Mouse (Mus musculus) adrenal gland, postnatal 10 days (tissue): ENCODE results near the gene Kctd4. TPM values are rescaled to one million over a fixed set of nuclear protein-coding genes. Genes with fewer than 3 reads are reported as not detected.

Experiments
- DNase-seq: peaks from one replicate; pipeline ENCODE4 v3.0.0; 2021; ENCODE audit warnings: mixed read lengths
- total RNA-seq, 2 experiments: library from RNA; stranded (reverse); gene quantifications; 2 replicates each; pipeline ENCODE4 v1.2.3; 2021

Gene Kctd4
- total RNA-seq, 2 experiments from 2014 or later = not detected

DNA sequence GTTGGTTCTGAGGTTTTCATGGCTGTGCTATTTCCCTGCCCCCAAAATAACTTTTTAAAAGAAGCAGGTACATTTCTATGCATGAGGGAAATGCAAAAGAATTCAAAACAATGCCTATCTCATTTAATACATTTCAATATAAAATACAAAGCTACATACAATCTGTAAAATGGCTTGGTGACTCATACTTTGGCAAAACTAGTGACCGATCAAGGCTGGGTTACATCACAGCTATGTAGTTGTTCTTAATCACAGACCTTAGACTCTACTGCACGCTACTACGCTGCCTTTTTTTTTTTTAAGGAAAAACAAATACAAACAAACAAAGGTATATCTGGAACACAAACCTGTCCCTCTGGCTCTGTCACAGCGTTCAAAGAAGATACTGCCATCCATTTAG is 37.6 kb downstream of the Kctd4 start:
- DNase-seq = no peak

DNA sequence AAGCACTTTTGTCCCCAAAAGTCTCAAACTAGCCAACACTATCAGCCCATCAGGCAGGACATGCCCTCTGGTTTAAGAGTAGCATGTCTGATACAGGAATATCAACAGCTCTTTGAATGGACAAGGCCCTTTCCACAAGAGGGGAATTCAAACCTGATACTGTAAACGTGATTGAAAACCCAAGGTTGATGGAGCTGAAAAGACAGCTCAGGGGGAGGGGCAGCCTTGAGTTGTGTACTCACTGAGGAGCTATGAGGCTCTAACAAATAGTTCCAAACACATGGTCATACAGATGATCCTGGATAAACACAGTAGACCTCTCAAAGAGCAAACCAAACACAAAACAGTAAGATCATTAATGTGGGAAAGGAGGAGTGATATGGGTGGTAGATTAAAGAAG is 43.3 kb downstream of the Kctd4 start:
- DNase-seq = peak; percentile 19

DNA sequence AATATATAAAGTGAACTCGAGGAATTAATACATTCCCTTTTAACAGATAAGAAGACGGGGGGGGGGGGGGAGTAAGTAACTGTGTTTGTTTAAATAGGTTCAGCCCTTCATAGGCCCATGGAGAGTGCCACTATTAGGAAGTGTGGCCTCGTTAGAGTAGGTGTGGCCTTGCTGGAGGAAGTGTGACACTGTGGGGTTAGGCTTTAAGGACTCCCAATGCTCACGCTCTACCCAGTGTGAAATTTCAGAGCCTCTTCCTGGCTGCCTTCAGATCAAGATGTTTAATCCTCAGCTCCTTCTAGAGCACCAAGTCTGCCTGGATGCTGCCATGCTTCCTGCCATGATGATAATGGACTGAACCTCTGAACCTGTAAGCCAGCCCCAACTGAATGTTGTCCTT is 47.0 kb downstream of the Kctd4 start:
- no peak for DNase-seq

DNA sequence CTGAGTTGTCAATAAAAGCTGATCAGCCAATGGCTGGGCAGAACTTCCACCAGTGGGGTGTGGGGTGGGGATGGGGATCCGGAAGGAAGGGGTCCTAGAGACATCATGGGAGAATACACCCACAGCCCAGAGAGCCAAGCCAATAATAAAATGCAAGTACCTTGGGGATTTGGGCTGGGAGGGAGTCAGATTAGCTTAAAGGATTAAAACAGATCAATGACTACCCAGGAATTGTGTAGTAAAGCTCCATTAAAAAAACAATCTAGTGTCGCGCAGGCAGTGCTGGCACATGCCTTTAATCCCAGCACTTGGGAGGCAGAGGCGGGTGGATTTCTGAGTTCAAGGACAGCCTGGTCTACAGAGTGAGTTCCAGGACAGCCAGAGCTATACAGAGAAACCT is 50.2 kb downstream of the Kctd4 start:
- no peak for DNase-seq

DNA sequence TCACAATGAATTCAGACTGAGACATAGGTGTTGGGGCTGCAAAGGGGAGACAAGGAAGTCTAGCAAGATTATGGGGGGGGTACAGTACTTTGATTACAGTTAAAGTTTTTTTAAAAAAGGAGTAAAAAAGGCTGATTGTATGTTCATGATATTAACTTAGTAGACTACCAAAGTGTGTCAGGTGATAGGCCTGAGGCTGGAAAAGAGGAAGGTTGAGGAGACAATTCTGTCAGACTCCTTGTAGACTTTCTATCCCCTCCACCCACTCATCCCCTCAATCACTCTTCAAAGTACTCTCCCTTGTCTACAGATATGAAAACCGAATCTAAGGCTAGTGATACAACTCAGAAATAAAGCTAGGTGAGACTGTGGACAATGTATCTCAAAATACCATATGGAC is 53.4 kb downstream of the Kctd4 start:
- no peak for DNase-seq

DNA sequence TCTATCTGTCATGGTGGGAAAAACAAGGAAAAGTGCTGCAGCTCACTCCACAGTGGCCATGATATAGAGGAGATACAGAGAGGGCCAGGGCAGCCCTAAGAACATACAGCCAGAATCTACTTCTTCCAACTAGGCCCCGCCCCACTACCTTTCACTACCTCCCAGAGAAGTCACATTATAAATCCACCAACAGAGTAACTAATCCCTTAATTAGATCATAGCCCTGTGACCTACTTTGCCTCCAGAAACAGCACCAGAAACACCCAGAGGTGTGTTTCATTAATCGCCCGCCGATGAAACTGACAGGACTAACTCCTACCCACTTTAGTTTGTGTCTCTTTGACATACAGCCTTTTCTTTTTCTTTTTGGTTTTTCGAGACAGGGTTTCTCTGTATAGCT is 54.4 kb downstream of the Kctd4 start:
- no peak for DNase-seq

DNA sequence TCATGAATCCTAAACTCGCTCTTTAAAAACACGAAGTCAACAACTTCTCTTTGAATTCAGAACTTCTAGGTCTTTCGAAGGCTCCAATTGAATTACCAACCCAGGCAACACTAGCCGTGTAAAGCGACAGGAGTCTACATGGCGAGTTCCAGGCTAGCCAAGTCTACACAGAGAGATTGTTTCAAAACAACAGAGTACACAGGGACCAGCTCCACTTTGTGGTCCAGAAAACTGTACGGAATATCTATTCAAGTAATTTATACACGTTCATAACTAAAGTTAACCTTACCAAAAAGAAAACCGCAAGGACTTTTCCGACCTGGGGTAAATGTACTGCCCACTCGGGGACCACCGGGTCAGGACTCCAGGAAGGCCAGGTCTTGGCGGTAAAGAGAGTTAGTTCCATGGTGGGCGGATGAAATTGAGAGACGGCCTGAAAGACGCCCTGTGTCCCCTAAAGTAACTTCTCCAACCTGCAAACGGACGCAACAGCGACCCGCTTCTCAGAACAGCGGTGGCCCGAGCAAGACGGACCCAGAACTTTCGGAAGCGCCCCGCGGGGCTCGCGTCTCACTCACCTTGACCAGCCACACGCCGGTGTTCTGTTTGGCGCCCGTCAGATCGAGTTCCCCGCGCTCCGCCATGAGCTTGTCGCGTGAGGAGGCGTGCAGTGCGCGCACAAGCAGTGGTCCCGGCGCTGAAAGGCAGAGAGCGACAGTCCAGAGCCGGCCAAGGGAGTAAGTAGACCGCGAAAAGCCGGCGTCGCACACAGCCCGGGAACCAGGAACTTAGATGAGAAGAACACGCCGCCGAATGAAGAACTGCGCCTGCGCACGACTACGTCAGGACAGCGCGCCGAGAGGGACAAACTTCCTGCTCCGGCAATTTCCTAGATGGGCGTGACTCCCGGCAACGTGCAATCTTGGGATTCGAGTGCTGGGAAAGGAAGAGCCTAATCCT is 55.6 kb downstream of the Kctd4 start, which contains the start of gene Gtf2f2:
Gene Gtf2f2, minus strand, starts transcription at position 764 of the 960 bp plus-strand sequence.
- peak; percentile 97 for DNase-seq

DNA sequence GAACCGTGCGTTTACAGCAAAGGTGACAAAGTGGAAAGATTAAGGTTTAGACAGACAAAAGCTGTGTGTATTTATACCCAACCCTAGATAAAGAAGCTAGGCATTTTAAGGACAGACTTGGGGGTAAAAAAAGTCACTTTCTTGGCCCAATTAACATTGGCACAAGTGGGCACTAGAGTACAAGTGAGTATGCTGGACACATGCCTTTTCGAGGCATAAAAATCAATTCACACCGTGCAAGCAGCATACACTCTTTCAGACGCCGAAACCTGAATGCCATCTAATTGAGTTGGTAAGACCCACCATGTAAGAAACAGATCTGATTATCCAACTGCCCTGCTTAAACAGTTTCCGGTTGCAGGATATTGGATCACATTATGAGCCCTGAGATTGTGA is 56.3 kb downstream of the Kctd4 start:
- no peak for DNase-seq

DNA sequence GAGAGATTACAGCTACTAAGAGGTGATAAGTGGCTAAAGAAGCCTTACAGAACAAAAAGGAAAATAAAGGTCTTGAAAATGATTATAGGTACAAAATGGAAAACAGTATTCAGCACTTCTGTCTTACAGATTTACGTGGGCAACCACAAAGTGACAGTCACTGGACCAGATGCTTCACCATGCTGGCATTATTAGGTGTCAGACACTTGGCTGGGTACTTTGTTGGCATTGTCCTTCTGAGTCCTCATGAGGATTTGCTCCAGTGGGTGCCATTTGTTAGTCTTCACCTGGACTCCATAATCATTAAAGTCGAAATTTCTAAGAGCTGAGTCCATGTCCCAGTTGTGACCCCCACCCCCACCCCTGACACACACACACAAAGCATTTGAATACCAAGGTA is 59.5 kb downstream of the Kctd4 start:
- DNase-seq = no peak

Other genes starting within 250 kb of the Kctd4 start
- gene Cog3, start 200.5 kb upstream of the Kctd4 start, total RNA-seq = 10 to 100 TPM; 21.5 to 23.2 TPM
- gene Slc25a30, start 168.0 kb upstream of the Kctd4 start, total RNA-seq = 10 to 100 TPM; 35.2 to 50.6 TPM
- 1,000 to 10,000 TPM; 3,217 to 3,266 TPM for gene Tpt1, start 109.9 kb upstream of the Kctd4 start, total RNA-seq
- 10 to 100 TPM; 21.8 to 24.8 TPM for gene Gtf2f2, start 55.9 kb downstream of the Kctd4 start, total RNA-seq
- gene Gpalpp1, start 155.8 kb downstream of the Kctd4 start, total RNA-seq = 10 to 100 TPM; 16.3 to 16.7 TPM
- gene Nufip1, start 155.9 kb downstream of the Kctd4 start, total RNA-seq = 1 to 10 TPM; 7.2 to 7.6 TPM